Mouse (Mus musculus): ENCODE measurements at regions not wholly inside any gene's neighbourhood (a gene's known extent, or its start where the extent isn't known, plus 50 kb on each side); places are given as distances from the start of the nearest gene placed in this dataset.

DNA sequence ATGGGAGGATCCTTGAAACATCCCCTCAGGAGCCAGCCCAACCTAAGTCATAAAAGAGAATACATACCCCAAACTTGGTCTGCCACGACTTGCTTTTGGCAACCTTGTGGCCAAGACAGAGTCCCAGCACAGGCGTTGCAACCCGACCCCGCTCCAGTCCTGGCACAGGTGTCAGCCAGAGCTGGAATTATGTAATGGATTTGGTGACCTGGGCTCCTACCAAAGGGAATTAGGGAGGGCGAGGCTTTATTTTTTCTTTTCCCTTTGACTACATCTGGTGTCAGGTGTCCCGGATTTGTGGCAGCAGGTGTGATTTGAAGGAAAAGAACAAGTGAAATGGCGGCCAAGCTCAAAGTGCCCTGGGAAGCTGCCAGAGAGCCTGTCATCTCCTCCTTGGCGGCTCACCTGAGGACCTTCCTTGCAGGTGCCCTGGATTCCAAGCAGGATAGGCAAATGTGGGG is 212.9 kb downstream of the Mef2c start:
- peak; percentile 47 for DNase-seq

DNA sequence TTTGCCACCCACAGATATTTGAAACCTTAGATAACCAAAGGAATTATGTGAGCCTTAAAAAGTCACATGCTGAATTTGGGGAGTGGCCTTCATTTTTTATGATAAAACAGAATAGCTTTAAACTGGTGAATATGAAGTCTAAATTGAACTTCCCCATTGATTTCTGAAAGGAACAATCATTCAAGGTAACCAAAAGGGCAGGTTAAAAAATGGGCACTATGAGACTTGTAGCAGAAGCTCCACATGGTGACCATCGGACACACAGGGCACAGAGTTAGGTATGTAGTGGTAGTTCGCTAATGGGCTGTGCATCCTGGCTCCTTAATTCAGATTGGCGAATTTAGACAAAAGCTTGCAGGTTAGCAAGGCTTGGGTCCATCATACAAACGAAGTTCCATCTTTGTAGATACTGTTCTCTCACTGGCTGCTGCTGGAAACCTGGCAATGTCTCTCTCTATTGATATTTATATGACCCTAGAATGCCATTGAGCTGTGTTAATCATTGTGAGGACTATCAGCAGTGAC is 213.9 kb downstream of the Mef2c start:
- no peak for DNase-seq

DNA sequence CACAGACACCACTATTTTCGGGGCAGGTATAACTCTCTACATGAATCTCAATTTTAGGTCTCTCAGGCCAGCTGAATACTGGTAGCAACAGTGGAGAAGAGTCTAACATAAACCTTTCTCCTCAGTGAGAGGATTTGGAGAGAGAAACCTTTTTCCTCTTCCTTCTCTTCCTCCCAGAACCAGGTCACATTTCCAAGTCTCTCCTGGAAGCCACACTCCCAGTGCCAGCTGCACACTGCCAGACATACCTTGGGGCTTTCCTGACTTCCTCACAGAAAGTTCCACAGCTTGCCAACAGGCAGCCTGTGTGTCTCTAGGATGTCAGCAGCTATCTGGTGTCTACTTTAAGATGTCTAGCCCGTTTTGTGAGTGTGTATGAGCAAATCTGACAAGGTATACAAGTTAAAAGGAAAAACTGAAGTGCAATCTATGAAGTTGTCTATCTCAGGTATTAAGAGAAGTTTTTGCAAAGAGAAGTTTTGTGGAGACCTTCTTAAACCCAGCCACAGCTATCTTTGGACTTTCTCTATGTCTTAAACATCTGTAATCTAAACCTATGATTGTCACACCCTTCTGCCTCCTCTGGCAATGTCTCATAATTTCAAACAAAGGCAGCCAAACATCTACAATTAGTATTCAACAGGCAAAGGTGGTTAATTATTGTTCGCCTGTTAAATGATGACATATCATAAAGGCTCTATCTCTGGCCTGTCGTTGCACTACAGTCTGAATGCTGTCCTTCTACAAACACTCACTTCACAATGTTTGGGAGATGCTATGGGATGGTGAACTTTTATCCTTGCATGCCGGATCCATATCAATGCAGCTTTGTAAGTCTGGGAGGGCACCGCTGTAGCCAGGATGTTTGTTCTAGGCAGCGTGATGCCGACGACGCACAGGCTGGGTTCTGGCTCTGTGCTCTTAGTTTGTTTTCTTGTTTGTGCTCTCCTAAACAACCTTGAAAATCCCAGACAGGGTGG is 214.9 kb downstream of the Mef2c start:
- no peak for DNase-seq

DNA sequence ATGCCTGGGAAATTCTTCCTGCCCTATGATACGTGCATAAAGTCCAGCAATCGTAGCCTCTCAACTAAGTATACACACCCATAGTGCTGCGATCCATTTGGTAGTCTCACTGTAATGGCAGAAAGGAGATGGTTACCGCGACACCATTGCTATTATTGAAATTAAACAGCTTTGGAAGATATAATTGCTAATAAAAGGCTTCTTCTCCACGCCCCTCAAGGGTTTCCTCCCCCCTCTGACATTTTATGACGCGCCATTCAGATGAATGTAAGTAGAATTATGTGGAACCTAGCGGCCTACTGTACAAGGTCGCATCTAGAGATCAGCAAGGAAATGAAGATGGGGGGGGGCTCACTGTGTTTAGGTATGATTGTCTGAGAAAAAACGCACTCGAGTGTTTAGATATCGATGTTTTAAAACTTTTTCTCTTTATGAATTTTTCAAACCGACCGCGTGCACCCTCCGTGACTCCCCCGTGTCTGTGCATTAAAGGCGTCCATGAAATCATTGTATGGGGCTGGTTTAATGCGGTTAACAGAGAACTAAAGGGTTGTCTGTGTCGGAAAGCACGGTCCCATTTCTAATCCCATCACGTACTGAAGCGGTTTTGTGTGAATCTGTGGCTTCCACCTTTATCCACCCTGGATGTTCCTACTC is 215.9 kb downstream of the Mef2c start:
- no peak for DNase-seq

DNA sequence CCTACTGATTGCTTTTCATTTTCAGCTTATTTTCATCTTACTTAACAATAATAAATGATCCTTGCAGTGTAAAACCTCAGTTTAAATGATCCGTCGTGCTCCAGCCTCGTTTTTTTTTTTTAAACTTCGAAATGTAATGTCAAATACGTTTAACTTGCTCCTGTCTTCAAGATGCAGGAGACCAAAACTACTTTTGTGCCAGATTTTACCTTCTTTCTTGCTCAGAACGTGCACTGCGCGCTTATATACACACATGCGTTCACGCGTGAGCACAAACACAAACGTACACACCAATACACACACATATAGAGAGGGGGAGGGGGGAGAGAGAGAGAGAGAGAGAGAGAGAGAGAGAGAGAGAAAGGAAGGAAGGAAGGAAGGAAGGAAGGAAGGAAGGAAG is 216.5 kb downstream of the Mef2c start:
- no peak for DNase-seq

DNA sequence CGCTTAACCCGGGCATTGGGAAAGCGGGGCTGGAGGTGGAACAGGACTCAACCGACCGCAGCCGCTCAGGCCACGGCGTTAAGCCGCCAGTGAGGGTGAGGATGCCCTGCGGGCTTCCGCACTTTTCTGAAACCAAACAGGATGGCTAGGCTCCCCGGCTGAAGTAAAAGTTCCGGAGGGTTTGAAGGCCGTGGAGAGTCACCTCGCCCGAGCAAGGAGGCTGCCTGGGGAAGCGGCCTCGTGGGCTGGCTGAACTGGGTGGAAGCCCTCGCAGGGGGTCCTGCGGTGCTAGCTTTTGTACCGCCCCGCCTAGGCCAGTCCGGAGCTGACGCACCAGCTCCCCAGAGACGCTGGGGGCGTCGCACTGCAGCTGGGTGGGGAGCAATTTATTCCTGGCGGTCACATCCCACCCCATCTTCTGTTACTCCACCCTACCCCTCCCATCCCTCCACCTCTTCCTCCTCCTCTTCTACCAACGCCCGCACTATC is 217.1 kb downstream of the Mef2c start:
- peak; percentile 78 for DNase-seq

DNA sequence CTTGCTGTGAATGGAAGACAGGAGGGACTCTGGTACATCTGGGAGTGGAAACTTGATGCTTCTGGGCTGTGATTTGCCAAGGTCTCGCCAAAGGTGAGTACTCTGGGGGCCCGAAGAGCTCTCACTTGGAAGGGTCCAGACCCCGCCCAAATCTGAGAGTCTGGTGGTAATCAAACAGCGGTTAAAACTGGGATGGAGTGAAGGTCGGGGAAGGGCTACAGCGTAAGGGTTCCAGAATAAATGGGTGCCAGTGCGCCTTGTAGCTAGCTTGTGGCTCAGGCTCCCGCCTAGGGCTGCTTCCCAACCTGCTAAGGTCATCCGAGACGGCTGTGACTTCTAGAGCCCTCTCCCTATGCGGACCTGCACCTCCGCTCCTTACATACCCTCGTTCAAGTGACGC is 217.7 kb downstream of the Mef2c start:
- DNase-seq = no peak

DNA sequence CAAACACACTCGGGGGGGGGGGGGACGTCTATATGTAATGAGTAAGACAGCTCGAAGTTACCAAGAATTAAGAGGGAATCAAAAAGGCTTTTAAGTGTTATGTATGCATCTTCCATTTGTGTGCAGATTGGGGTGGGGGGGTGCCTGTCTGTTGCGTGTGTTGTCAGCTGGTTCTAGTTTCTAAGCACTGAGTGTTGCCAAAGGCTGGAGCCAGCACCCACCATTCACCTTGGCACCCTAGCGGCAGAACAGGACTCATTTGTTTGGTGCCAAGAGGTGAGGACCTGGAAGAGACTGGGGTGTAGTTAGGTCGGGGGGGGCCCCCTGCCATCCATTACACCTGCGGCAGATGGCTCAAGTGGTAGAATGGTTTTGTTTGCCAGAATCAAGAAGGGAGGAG is 218.4 kb downstream of the Mef2c start:
- peak; percentile 45 for DNase-seq

DNA sequence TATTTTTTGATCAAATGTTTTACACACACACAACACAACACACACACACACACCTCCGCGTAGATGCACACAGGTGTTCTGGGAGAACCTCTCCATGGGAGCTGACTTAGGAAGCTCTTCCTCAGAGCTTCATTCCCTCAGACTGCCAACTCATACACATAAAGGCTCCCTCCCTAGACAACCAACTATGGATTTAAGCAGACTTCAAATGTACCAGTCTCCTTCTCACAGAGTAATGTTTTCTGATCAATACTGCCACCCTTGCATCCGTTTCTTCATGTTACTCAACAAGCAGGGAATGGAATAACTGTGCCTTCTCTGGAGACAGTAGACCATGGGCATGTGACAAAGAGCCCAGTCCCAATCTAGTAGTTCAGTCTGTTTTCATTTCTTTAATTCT is 219.0 kb downstream of the Mef2c start:
- DNase-seq = no peak

DNA sequence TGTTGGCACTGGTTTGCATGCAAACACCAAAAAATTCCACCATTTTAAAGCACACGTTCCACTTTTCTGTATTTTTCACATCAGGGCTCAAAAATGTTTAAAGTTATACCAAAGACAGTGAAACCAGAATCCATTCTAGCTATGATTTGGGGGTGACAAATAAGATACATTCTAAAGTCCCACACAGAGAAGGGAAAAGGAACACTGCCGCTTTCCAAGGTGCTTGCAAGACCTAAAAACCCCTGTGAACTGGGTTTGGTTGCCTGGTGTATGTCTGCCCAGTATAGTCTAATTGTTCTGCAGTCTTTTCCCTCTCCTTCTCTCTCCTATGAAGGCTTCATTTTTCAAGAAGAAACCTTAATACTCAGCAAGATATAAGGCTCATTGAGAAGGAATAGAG is 219.6 kb downstream of the Mef2c start:
- DNase-seq = no peak

DNA sequence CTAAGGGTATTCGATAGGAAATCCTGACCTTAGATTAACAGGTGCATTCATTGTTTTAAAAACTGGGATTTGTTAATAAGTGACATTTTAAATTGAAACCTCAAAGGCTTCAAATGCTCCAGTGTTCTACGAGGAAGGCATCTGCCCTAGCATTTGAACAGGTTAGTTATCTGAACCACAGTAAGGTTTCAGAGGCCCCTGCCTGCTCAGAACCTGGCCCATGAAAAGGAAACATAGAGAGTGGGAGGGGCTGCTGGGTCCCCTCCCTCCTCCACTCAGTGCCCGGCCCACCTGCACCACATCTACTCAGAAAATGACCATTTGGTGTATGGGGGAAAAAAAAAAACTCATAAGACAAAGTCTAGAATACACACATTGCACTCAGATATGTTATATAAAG is 220.4 kb downstream of the Mef2c start:
- DNase-seq = no peak

DNA sequence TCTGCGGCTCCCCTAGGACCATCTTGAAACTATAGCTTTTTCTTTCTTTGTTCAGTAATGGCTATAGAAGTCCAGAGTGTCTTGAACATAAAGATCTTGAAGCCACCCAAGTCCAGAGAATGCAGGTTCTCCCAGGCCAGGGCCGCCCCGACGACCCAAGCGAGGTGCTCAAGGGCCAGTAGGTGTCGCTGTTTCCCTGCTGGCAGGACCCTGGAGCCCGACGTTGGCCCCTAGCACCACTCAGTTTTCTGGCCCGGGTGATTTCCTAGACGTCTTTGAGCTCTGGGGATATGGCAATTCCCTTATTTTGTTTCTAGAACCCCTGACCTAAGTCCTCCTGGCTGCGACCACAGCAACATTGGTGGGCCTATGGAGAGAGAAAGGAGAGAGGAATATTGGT is 221.2 kb downstream of the Mef2c start:
- DNase-seq = peak; percentile 84

DNA sequence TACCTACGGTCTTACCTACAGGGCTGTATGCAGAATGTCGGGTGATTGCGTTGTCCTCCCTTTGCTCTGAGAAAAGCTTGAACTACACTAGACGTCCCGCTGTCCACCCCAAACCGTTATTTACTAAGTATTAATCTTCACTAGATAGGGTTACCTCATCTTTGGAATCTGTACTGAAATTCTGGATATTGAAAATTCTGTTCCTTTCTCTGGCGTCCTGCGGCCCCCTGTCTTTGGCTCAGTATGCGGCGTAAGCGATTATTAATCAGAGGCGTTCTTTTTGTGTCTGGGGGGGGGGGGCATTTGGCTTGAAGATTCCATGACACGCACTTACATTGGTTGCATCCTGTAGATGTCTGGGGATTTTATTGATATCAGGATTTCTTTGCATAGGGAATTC is 222.0 kb downstream of the Mef2c start:
- DNase-seq = no peak

DNA sequence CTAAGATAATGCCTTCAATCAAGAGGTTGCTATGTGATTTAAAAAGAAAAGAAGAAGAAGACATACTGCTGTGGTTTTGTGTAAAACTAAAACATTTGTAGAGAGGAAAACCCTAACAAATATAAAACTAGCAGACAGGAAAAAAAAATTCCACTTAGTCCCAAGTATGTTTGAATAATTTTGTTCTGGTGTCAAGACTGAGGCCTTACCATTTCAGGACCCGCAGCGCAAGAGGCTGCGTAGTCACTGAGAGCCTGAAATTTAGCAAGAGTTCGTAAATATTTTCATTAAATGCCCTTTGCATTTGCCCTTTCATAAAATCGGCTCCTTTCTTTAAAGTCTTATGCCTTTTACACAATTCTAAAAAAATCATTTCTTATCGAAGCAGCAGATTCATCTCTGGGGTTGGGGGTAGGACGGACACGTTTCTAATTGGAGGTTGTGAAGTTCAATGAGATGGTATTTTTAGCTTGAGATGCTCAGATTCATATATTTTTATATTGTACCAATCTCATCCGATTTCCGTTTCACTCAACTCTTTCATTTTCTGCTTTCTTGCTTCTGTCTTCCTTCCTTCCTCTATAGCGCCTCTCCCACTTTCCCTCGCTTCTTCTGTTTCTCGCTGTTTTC is 222.6 kb downstream of the Mef2c start:
- no peak for DNase-seq

DNA sequence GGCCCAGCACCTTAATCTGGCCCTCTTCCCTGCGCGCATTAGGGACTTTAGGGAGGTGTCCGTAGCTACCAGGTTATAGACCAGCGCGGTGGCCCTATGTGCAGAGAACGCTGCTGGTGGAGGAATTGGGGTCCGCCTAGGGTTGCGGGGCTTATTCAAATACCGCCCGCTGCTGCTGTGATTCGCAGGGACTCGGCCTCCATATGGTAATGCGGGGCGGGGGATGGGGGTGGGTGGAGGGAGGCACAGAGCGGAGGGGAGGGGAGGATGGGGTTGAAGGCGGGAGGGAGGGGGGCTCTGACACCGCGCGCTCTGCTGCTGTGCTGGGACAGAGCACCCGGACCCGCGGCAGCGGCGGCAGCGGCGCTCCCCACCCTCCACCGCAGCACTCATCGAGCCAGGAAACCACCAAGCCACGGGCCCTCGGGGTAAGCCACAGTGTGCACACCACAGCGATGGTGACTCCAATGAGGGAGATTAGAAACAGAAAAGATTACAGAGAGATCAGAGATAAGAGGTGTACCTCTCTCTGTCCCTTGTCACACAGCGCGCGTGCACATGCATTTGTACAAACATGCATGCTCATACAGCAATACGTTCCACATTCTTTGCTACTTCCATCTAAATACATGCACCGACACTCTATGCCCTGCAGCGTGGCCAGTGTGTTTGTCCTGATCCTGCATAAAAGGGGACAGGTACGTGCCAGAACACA is 223.4 kb downstream of the Mef2c start:
- peak; percentile 65 for DNase-seq

DNA sequence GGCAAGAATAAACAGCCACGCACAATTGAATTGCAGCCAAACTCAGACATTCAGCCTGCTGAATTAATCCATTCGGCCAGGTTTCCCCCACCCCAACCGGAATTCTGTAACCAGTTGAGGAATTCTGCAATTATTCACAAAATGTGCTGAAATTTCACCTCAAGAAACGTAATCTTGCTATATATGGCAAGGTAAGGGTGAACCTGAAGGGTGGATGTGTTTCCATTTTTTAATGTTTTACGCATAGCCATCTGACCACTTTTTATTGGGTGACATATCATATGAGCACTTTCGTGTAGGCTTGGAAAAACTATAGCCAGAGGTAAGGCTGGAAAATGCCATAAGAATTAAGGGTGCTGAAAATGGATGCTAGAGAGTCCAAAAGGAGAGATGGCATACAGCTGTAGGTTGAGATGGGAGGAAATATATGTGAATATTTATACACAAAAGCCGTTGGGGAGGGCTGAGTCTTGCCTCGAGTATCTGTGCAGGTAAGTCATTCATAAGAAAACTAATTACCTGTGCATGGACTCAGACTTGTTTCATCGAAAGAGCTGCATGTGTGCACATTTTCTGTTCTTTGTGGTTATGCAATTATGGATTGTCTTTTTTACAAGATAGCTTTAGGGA is 224.0 kb downstream of the Mef2c start:
- DNase-seq = no peak

DNA sequence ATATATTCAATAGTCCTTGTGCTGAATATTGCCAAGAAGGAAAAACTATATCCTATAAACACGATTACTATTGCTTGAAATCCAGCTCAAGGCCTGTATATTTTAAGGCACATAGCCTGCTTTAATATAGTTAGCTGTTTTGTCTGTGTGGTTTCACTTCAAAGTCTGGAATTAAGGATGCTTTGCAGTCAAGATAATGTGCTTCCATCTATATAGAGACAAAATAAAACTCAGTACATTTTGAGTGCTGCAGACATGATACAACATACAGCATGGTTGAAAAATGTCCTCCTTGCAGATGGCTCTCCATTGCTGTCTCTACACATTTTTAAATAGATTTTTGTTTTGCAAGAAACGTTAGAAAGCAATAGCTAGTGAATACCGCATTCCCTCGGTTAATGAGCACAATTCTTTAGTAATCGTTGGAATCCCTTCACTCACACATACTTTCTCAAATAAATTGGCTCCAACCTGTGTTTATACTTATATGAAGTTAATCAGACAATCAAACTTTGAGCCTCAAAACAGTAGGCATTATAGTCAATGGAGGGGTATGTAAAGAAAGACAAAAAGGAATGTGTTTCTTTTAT is 224.7 kb downstream of the Mef2c start:
- DNase-seq = no peak

DNA sequence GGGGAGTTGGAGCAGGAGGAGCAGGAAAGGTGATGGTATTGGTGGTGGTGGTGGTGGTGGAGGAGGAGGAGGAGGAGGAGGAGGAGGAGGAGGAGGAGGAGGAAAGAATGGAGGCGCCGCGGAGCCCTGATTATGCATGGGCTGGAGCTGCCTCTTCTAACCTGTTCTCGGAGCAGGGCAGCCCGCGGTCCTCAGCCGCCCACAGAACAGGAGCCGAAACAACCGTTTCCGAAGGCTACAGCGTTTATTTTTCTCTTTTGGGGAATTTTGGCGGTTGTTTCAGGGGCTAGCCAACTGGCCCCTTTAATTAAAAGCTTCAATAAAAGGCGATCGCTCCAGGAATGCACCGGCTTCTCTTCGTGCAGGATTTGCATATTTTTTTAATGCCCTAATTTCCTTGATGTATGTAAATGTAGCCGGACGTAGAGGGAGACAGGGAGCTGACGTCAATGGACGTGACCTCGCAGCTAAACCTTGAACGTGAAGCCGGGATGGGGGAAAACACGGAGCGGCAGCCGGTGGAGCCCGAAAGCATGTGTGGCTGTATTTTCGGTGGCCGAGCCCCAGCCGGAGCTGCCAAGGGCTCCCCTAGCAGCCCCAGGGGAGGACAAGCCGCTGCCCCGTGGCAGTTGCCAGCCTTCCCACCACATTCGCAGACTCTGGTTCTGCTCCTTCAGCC is 225.6 kb downstream of the Mef2c start:
- DNase-seq = peak; percentile 68

DNA sequence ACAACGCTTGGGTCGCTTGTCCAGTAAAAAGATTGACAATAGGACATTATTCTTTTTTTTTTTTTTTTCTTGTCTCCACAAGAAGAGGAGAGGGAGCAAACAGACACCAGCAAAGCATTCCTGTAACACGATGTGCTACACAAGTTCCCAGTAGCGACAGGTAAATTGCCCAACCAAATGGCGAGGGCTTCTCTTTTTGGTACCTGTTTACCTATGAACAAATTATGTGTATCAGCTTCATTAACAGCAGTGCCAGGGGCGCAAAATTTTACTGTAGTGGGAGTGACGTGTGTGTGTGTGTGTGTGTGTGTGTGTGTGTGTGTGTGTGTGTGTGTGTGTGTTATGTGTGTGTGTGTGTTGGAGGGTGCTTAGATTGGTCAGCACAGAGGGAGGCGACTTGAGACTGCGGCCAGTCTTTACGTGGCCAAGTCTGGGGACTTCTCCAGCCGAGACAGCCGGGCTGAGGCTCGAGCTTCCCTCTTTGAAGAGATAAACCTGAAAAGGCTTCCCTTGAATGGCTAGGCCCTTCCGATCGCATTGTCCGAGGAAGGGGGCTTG is 226.4 kb downstream of the Mef2c start:
- DNase-seq = no peak

DNA sequence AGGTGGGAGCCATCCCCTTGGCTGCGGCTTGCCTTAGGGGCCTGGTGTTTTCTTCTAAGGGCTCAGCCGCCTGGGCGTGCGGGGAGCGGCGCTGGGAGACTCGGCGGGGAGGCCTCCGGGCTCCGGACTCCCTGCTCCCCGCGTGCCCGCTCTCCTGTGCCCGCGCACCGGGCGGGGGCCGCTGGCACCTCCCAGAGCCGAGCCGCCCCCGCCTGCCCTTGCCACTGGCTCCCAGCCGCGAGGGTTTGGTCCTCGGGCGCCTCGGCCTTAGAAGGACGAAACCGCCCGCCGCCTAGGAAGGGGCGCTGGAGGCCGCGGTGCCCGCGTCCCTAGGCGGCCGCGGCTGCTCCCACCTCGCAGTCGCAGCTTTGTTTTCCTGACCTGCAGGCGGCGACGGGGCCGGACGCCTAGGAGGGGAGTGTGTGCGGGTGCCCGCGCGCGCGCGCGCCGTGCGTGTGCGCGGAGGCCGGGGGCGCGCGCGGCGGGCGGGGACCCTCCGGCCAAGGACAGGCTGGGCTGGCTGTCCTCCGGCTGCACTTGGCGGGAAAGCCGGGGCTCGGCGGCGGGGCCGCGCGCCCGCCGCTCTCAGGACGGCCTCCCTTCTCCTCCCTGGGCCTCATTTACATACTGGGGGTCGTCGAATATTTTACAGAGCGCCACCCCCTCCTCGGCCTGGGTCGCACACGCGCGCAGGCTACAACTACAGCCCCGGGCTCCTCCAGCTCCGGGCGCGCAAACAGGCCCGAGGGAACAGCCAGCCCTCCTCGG is 227.1 kb downstream of the Mef2c start:
- DNase-seq = peak; percentile 74

Measured in right cerebral cortex, postnatal 14 days (tissue).